16 mouse cellular contexts compared by ENCODE assay signal in genomic region chr17:5675951-5676350, GRCm38 (mm10).
DNase-seq lines count a peak whose midpoint lies in the region; TF ChIP-seq lines count a peak whose summit lies in the region.
"Had no signal": no experiment of that assay in that cellular context is flagged by ENCODE, and none has a peak within 500 bp of the region (broad histone marks: within the 10 kb centered on the region; RNA-seq: fewer than 3 reads in every experiment).

No protein-coding gene starts in this region.

- H3K4me3 ChIP-seq in thymus, adult 2 months (ENCODE audit: control insufficient read depth, insufficient read depth, low read length): no peak overlapping the region
- H3K4me3 ChIP-seq: embryonic facial prominence, embryonic 10.5 days; erythroblast, embryonic 14.5 days; hindbrain, embryonic 12.5 days; neural tube, embryonic 13.5 days had no signal

- peak; percentile 79 for DNase-seq in heart, adult 11 months
- no peak for DNase-seq in heart, postnatal 4 days
- peak; percentile 10 to 31 for DNase-seq in kidney, postnatal 4 days
- no peak for DNase-seq in kidney, postnatal 14 days
- peak; percentile 20 for DNase-seq in thymus, adult 2 months
- DNase-seq in thymus, adult 18-20 months: no peak
- DNase-seq in thymus, postnatal 4 days: peak; percentile 38
- DNase-seq: cerebellum, adult 2 months; layer of hippocampus, postnatal 36 days; left cerebral cortex, postnatal 4 days had no signal

- TF ChIP-seq CTCF in thymus, adult 2 months (IDR thresholded peaks at IDR 0.05; ENCODE audit: borderline replicate concordance, control insufficient read depth, extremely low read depth, insufficient read depth, low read length, poor library complexity): no peak

- no peaks in the 10 kb centered on the region for H3K4me1 ChIP-seq in thymus, adult 2 months (replicated peaks; ENCODE audit: control insufficient read depth, insufficient read depth, low read length)
- H3K4me1 ChIP-seq: neural tube, embryonic 13.5 days had no signal

- no peaks in the 10 kb centered on the region for H3K27me3 ChIP-seq in thymus, adult 2 months (ENCODE audit: control insufficient read depth, insufficient read depth, low read length)
- H3K27me3 ChIP-seq: hindbrain, embryonic 12.5 days; neural tube, embryonic 13.5 days; Patski had no signal

- TF ChIP-seq POLR2A in thymus, adult 2 months (IDR thresholded peaks at IDR 0.05; ENCODE audit: control insufficient read depth, extremely low read depth, insufficient read depth, low read length, poor library complexity): no peak

- no peaks in the 10 kb centered on the region for H3K36me3 ChIP-seq in thymus, adult 2 months (ENCODE audit: control insufficient read depth, insufficient read depth, low read length)
- H3K36me3 ChIP-seq: embryonic facial prominence, embryonic 10.5 days; hindbrain, embryonic 12.5 days; neural tube, embryonic 13.5 days had no signal

- no peak overlapping the region for H3K27ac ChIP-seq in thymus, adult 2 months (ENCODE audit: control insufficient read depth, insufficient read depth, low read length)
- H3K27ac ChIP-seq: embryonic facial prominence, embryonic 10.5 days; hindbrain, embryonic 12.5 days; neural tube, embryonic 13.5 days; stomach, postnatal 0 days had no signal

- WGBS in thymus, adult 2 months: 92% methylated on average over 8 of the region's 8 CpGs

Comparison
In these comparisons a context has a peak if more than half of its experiments do, and no peak if none do; other contexts are left out.
1. DNase-seq: peak in heart, adult 11 months (single experiment), kidney, postnatal 4 days (2 of 2), thymus, adult 2 months (single experiment) and thymus, postnatal 4 days (single experiment); none in heart, postnatal 4 days (single experiment), kidney, postnatal 14 days (single experiment) and thymus, adult 18-20 months (0 of 2).